Mouse (Mus musculus) embryonic fibroblast, embryonic 13.5 days (primary cell): ENCODE results near the gene Fam219a.

ENCODE experiments used
- CTCF ChIP-seq: IDR thresholded peaks from 2 replicates; pipeline ENCODE4 v1.5.1; 2011; ENCODE audit warnings: mild to moderate bottlenecking, control low read depth, low read length, moderate library complexity, borderline replicate concordance; ENCODE audit not compliant: insufficient read depth
- POLR2A ChIP-seq: IDR thresholded peaks from 2 replicates; pipeline ENCODE4 v1.6.1; 2011; ENCODE audit warnings: low read depth, mild to moderate bottlenecking, control low read depth, low read length, moderate library complexity

- TF ChIP-seq POLR2A (no peak), CTCF (no peak)
These were observed 14.2 kb downstream of the Fam219a start for GRCm38 (mm10) chr4:41554994-41555663.
